Mouse (Mus musculus) kidney, postnatal 0 days (tissue): Measurements from ENCODE around the gene Itgb3. TPM values are rescaled to one million over a fixed set of nuclear protein-coding genes. Genes with fewer than 3 reads are reported as not detected.

Experiments used
- ATAC-seq: fragments of 200-750 bp; cut with Nextera tagmentation; replicated peaks from 2 replicates; pipeline ENCODE4 v1.8.0; 2017; ENCODE audit warnings: low read depth, moderate number of reproducible peaks, moderate TSS enrichment, moderate library complexity; ENCODE audit not compliant: low FRiP score
- DNase-seq: peaks from one replicate; pipeline ENCODE4 v3.0.0-alpha.2; 2016; ENCODE audit warnings: low spot score
- H3K27ac ChIP-seq: fragments of 300-500 bp; sonication (generic); 2 replicates; pipeline ENCODE4 v1.5.1; 2014; ENCODE audit warnings: mild to moderate bottlenecking
- H3K27me3 ChIP-seq: fragments of 300-500 bp; sonication (generic); 2 replicates; pipeline ENCODE4 v1.6.1; 2014; ENCODE audit warnings: low read length, mixed read lengths; ENCODE audit not compliant: insufficient read depth
- H3K36me3 ChIP-seq: fragments of 300-500 bp; sonication (generic); 2 replicates; pipeline ENCODE4 v1.6.1; 2014; ENCODE audit warnings: low read length, mixed read lengths; ENCODE audit not compliant: insufficient read depth
- H3K4me1 ChIP-seq: fragments of 300-500 bp; sonication (generic); replicated peaks from 2 replicates; pipeline ENCODE4 v1.6.1; 2014; ENCODE audit warnings: antibody characterized with exemption, low read length, mixed read lengths; ENCODE audit not compliant: insufficient read depth
- H3K4me2 ChIP-seq: fragments of 300-500 bp; sonication (generic); 2 replicates; pipeline ENCODE4 v1.6.1; 2014; ENCODE audit warnings: mild to moderate bottlenecking, low read length, moderate library complexity, mixed read lengths
- H3K4me3 ChIP-seq: fragments of 300-500 bp; sonication (generic); replicated peaks from 2 replicates; pipeline ENCODE4 v1.5.1; 2014; ENCODE audit warnings: low read depth, low read length
- H3K9ac ChIP-seq: fragments of 300-500 bp; sonication (generic); 2 replicates; pipeline ENCODE4 v1.6.1; 2014; ENCODE audit warnings: low read depth, low read length
- H3K9me3 ChIP-seq: fragments of 300-500 bp; sonication (generic); replicated peaks from 2 replicates; pipeline ENCODE4 v1.6.1; 2016; ENCODE audit warnings: low read length, inconsistent platforms, mixed read lengths
- CTCF ChIP-seq: IDR thresholded peaks from 2 replicates; pipeline ENCODE4 v1.5.1; 2016; ENCODE audit warnings: antibody characterized with exemption, low read depth, mild to moderate bottlenecking, moderate library complexity
- WGBS: fragments of 180-500 bp; shearing (Covaris S2); extraction: QIAGEN DNeasy Blood & Tissue Kit; methylation state at CpG from one replicate; pipeline ENCODE4 v1.1.7; 2014; 5-methylcytosine and 5-hydroxymethylcytosine counted together
- polyA plus RNA-seq: library from polyadenylated mRNA; unstranded; fragments of >200 nt; fragmentation: Nextera tagmentation; extraction: Ambion mirVana; gene quantifications from 2 replicates; pipeline ENCODE4 v1.2.1, GENCODE M21; 2015

Itgb3 gene
- polyA plus RNA-seq, 1 experiment from 2014 or later = 0.95 TPM

DNA sequence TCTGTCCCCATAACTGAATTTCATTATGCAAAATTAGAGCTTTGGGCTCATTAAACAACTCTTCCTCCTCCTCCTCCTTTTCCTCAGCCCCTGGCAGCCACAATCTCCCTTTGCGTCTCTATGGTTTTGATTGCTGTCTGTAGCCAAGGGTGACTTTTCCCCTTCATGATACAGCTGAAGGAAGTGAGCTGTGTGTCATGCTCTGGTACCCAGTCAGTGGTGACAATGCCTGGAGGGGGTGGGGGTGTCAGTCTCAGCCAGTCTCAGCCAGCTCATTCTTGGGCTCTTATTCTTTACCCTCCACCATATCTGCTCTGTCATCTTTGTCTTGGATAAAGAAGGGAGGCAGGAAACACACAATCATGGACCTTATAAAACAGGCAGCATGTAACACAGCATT, 23.5 kb downstream of the Itgb3 start:
- H3K27ac ChIP-seq = no peak overlapping the region
- 33% methylated on average over 1 of the region's 1 CpGs for WGBS
- DNase-seq (no peak), ATAC-seq (peak; percentile 59; the same call in 1 of the 2 replicates)
- H3K4me2 ChIP-seq = no peak overlapping the region
- H3K9ac ChIP-seq = no peak overlapping the region
- H3K9me3 ChIP-seq = no peaks in the 10 kb centered on the region
- H3K36me3 ChIP-seq = no peaks in the 10 kb centered on the region
- H3K4me3 ChIP-seq = no peak overlapping the region
- TF ChIP-seq CTCF = no peak
- no peaks in the 10 kb centered on the region; the same call in 1 of the 2 replicates for H3K4me1 ChIP-seq
- H3K27me3 ChIP-seq = no peaks in the 10 kb centered on the region

DNA sequence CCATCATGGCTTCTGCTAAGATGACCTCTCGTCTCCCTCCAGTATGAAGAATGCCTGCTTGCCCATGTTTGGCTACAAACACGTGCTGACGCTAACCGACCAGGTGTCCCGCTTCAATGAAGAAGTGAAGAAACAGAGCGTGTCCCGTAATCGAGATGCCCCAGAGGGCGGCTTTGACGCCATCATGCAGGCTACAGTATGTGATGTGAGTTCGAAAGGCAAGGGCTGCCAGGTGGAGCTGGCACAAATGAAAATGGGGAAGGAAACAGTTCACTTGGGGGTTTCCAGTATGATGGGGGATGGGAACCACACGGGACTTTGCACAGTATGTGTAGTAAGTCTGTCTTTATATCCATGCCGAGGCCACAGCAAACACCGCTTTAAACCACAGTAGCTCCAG, 29.2 kb downstream of the Itgb3 start:
- WGBS = 78% methylated on average over 14 of the region's 14 CpGs
- ATAC-seq (no peak), DNase-seq (no peak)
- H3K4me3 ChIP-seq = no peak overlapping the region
- H3K27me3 ChIP-seq = no peaks in the 10 kb centered on the region
- H3K4me2 ChIP-seq = no peak overlapping the region
- H3K4me1 ChIP-seq = no peaks in the 10 kb centered on the region; the same call in 1 of the 2 replicates
- no peak for TF ChIP-seq CTCF
- no peaks in the 10 kb centered on the region for H3K36me3 ChIP-seq
- H3K9ac ChIP-seq = no peak overlapping the region
- H3K9me3 ChIP-seq = no peaks in the 10 kb centered on the region
- H3K27ac ChIP-seq = no peak overlapping the region

DNA sequence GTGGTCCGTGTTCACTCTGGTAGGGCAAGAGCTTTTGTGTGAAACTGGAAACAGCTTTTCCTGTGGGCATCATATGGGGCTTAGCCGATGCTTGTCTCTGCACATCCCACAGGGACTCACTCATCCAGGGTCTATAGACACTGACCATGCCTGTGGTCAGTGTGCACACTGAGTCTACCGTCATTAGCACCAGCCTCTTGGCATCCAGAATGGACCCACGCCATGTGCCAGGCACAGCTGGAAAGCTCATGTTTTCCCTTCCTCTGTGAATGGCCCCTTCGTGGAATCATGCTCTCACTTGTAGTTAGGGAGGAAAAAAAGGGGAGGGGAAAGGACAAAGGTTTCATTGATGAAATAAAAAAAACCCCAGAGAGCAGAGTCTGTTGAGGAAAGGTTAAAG, 30.2 kb downstream of the Itgb3 start:
- H3K27me3 ChIP-seq = no peaks in the 10 kb centered on the region
- WGBS = 73% methylated on average over 5 of the region's 5 CpGs
- H3K9ac ChIP-seq = no peak overlapping the region
- H3K9me3 ChIP-seq = no peaks in the 10 kb centered on the region
- DNase-seq (no peak), ATAC-seq (no peak)
- H3K4me3 ChIP-seq = no peak overlapping the region
- no peak for TF ChIP-seq CTCF
- H3K27ac ChIP-seq = no peak overlapping the region
- H3K4me2 ChIP-seq = no peak overlapping the region
- no peaks in the 10 kb centered on the region for H3K36me3 ChIP-seq
- H3K4me1 ChIP-seq = no peaks in the 10 kb centered on the region

DNA sequence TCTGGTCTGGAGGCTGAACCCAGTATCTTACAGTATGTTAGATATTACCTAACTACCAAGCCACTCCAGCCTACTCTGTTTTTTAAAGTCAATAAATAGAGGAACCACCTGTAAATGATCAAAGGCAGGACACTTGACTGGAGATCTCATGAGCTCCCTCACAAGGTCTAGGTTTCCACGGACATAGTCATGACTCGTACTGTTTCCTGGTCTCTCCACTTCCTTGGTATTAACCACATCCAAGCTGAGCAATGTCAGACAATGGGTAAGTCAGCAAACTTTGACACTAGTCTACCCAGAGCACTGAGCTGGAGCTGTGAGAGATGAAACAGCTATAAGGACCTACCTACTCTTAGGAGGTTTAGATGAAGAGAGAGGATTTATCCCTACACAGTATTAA, 31.1 kb downstream of the Itgb3 start:
- Histone ChIP-seq H3K9me3 (no peaks in the 10 kb centered on the region), H3K27ac (no peak overlapping the region), H3K9ac (no peak overlapping the region), H3K27me3 (no peaks in the 10 kb centered on the region), H3K4me3 (no peak overlapping the region), H3K4me1 (no peaks in the 10 kb centered on the region), H3K4me2 (no peak overlapping the region), H3K36me3 (no peaks in the 10 kb centered on the region)
- 66% methylated on average over 2 of the region's 2 CpGs for WGBS
- ATAC-seq (no peak), DNase-seq (no peak)
- TF ChIP-seq CTCF = no peak

DNA sequence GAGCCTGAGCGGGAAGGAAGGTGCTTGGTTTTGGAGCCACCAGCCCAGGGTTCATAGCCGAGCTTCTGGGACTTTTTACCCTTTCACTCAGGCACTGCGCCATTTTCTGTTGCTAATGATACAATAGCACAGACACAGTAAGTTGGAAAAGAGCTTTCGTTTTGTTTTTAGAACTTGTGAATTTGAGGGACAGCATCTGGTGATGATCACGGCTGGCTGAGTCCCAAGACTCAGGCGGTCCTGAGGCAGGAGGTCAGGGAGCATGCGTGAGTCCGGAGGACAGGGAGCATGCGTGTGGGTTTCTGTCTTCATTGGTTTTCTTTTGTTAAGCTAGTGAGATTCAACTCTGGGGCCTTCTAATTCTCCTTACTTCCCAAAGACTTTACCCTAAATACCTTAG, 31.8 kb downstream of the Itgb3 start:
- ATAC-seq = no peak
- WGBS = 63% methylated on average over 9 of the region's 9 CpGs
- Histone ChIP-seq H3K36me3 (no peaks in the 10 kb centered on the region), H3K9me3 (no peaks in the 10 kb centered on the region), H3K27me3 (no peaks in the 10 kb centered on the region), H3K4me2 (no peak overlapping the region), H3K9ac (no peak overlapping the region), H3K4me1 (no peaks in the 10 kb centered on the region), H3K27ac (no peak overlapping the region), H3K4me3 (no peak overlapping the region)
- peak; percentile 15 for DNase-seq
- TF ChIP-seq CTCF = no peak

DNA sequence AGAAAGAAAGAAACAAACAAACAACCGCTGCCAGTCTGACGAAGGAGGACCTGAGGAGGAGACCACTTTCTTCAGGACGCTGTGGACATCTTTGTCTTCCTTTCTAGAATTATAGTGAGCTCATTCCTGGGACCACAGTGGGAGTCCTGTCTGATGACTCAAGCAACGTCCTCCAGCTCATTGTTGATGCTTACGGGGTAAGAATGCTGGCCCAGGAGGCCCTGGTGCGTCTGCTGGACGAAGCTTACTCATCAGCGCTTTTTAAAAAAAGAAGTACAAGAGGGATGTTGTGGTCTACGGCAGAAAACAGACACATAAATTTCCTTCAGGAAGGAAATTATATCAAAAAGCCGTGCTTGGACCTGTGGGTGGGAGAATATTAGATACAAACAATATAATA, 33.1 kb downstream of the Itgb3 start:
- 73% methylated on average over 10 of the region's 10 CpGs for WGBS
- Histone ChIP-seq H3K36me3 (no peaks in the 10 kb centered on the region), H3K9me3 (no peaks in the 10 kb centered on the region), H3K4me2 (no peak overlapping the region), H3K27ac (no peak overlapping the region), H3K4me3 (no peak overlapping the region), H3K9ac (no peak overlapping the region), H3K4me1 (no peaks in the 10 kb centered on the region), H3K27me3 (no peaks in the 10 kb centered on the region)
- ATAC-seq = no peak
- no peak for TF ChIP-seq CTCF
- DNase-seq = no peak

DNA sequence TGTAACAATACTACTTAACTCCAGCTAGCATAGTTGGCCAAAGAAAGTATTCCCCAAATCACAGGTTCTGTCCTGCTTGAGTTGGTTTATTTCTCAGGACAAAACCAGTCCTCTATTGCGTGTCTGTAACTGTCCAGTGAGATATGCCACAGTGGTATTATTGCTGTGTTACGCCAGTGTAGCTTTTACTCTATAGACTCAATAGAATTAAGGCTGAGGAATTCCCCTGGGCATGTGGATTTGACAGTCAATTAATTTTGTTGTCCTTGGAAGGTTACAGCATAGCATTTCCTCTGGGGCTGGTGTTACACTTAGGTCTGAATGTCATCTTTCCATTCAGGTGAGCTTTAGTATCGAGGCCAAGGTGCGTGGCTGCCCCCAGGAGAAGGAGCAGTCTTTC, 35.4 kb downstream of the Itgb3 start:
- DNase-seq = no peak
- no peaks in the 10 kb centered on the region for H3K27me3 ChIP-seq
- no peaks in the 10 kb centered on the region for H3K9me3 ChIP-seq
- no peaks in the 10 kb centered on the region for H3K4me1 ChIP-seq
- H3K9ac ChIP-seq = no peak overlapping the region
- H3K4me2 ChIP-seq = no peak overlapping the region
- H3K36me3 ChIP-seq = no peaks in the 10 kb centered on the region
- ATAC-seq = no peak
- no peak overlapping the region for H3K4me3 ChIP-seq
- WGBS = 67% methylated on average over 4 of the region's 4 CpGs
- H3K27ac ChIP-seq = no peak overlapping the region
- no peak for TF ChIP-seq CTCF
